Mouse (Mus musculus): ENCODE data around the gene Dusp14. TPM values are rescaled to one million over a fixed set of nuclear protein-coding genes. Genes with fewer than 3 reads are reported as not detected.

Dusp14 gene
- polyA plus RNA-seq, 1 experiment from 2014 or later: 16.8 TPM

- ATAC-seq (ENCODE audit: low FRiP score, low read depth): no peak
- H3K9me3 ChIP-seq: no peaks in the 10 kb centered on the region
- no peak overlapping the region for H3K27ac ChIP-seq
- no peak overlapping the region for H3K9ac ChIP-seq
- H3K27me3 ChIP-seq: no peaks in the 10 kb centered on the region
- peaks cover 63% of the 10 kb centered on the region for H3K36me3 ChIP-seq
- H3K4me2 ChIP-seq (replicated peaks): no peak overlapping the region
- peaks cover 9% of the 10 kb centered on the region; the same call in 1 of the 2 replicates for H3K4me1 ChIP-seq
- no peak overlapping the region for H3K4me3 ChIP-seq
- WGBS: 72% methylated on average over 4 of the region's 4 CpGs
These were observed 10.8 kb upstream of the Dusp14 start for GRCm38 (mm10) chr11:84079887-84080286.

GRCm38 (mm10) chr11:84079361-84079760 lies 10.3 kb upstream of the Dusp14 start:
- 96% methylated on average over 11 of the region's 11 CpGs for WGBS
- peaks cover 57% of the 10 kb centered on the region for H3K36me3 ChIP-seq
- no peak for ATAC-seq (ENCODE audit: low FRiP score, low read depth)
- H3K27ac ChIP-seq: no peak overlapping the region
- H3K9me3 ChIP-seq: no peaks in the 10 kb centered on the region
- H3K9ac ChIP-seq: no peak overlapping the region
- peaks cover 9% of the 10 kb centered on the region; the same call in 1 of the 2 replicates for H3K4me1 ChIP-seq
- no peak overlapping the region for H3K4me2 ChIP-seq (replicated peaks)
- no peak overlapping the region for H3K4me3 ChIP-seq
- no peaks in the 10 kb centered on the region for H3K27me3 ChIP-seq

- Histone ChIP-seq H3K4me1 (peaks cover 16% of the 10 kb centered on the region), H3K4me3 (no peak overlapping the region), H3K27ac (no peak overlapping the region; the same call in 1 of the 2 replicates), H3K36me3 (peaks cover 51% of the 10 kb centered on the region), H3K27me3 (no peaks in the 10 kb centered on the region), H3K4me2 (replicated peaks) (no peak overlapping the region), H3K9me3 (no peaks in the 10 kb centered on the region), H3K9ac (no peak overlapping the region)
- 82% methylated on average over 9 of the region's 9 CpGs for WGBS
- no peak for ATAC-seq (ENCODE audit: low FRiP score, low read depth)
These were observed 9.5 kb upstream of the Dusp14 start for GRCm38 (mm10) chr11:84078601-84079000.

- peaks cover 25% of the 10 kb centered on the region for H3K4me1 ChIP-seq
- no peak overlapping the region for H3K27ac ChIP-seq
- H3K4me2 ChIP-seq (replicated peaks): no peak overlapping the region
- 77% methylated on average over 2 of the region's 2 CpGs for WGBS
- no peak for ATAC-seq (ENCODE audit: low FRiP score, low read depth)
- peaks cover 38% of the 10 kb centered on the region for H3K36me3 ChIP-seq
- H3K9me3 ChIP-seq: no peaks in the 10 kb centered on the region
- H3K27me3 ChIP-seq: no peaks in the 10 kb centered on the region
- H3K9ac ChIP-seq: no peak overlapping the region
- no peak overlapping the region for H3K4me3 ChIP-seq
These were observed 7.9 kb upstream of the Dusp14 start for GRCm38 (mm10) chr11:84077008-84077407.

GRCm38 (mm10) chr11:84073816-84074764 lies 5.0 kb upstream of the Dusp14 start:
- Histone ChIP-seq H3K4me1 (peaks cover 16% of the 10 kb centered on the region), H3K4me3 (no peak overlapping the region), H3K9ac (no peak overlapping the region), H3K9me3 (no peaks in the 10 kb centered on the region), H3K27ac (no peak overlapping the region), H3K27me3 (peaks cover 13% of the 10 kb centered on the region), H3K36me3 (peaks cover 11% of the 10 kb centered on the region), H3K4me2 (replicated peaks) (no peak overlapping the region)
- ATAC-seq (ENCODE audit: low FRiP score, low read depth): no peak
- 77% methylated on average over 7 of the region's 7 CpGs for WGBS

- Histone ChIP-seq H3K4me1 (peaks cover 19% of the 10 kb centered on the region), H3K4me3 (no peak overlapping the region), H3K27me3 (peaks cover 21% of the 10 kb centered on the region), H3K36me3 (peaks cover under 1% of the 10 kb centered on the region), H3K4me2 (replicated peaks) (no peak overlapping the region), H3K9me3 (no peaks in the 10 kb centered on the region), H3K27ac (peak overlapping the region; percentile 0; the same call in 1 of the 2 replicates), H3K9ac (no peak overlapping the region)
- 34% methylated on average over 9 of the region's 9 CpGs for WGBS
- peak; percentile 80 for ATAC-seq (ENCODE audit: low FRiP score, low read depth)
These were observed 4.0 kb upstream of the Dusp14 start for GRCm38 (mm10) chr11:84072904-84073651.

GRCm38 (mm10) chr11:84068191-84069033 lies 649 bp downstream of the Dusp14 start:
- Histone ChIP-seq H3K9ac (peak overlapping the region; percentile 78), H3K36me3 (no peaks in the 10 kb centered on the region), H3K9me3 (no peaks in the 10 kb centered on the region), H3K4me2 (replicated peaks) (peak overlapping the region; percentile 79), H3K27ac (peak overlapping the region; percentile 28; the same call in 1 of the 2 replicates), H3K4me1 (peaks cover 30% of the 10 kb centered on the region), H3K27me3 (peaks cover 41% of the 10 kb centered on the region), H3K4me3 (peak overlapping the region; percentile 68)
- 2% methylated on average over 63 of the region's 63 CpGs for WGBS
- peak; percentile 75 for ATAC-seq (ENCODE audit: low FRiP score, low read depth)

- H3K4me3 ChIP-seq: peak overlapping the region; percentile 68
- H3K27ac ChIP-seq: peak overlapping the region; percentile 28; the same call in 1 of the 2 replicates
- H3K27me3 ChIP-seq: peaks cover 41% of the 10 kb centered on the region
- peak overlapping the region; percentile 78 for H3K9ac ChIP-seq
- WGBS: 2% methylated on average over 21 of the region's 21 CpGs
- H3K4me2 ChIP-seq (replicated peaks): peak overlapping the region; percentile 79
- H3K36me3 ChIP-seq: no peaks in the 10 kb centered on the region
- peaks cover 24% of the 10 kb centered on the region for H3K4me1 ChIP-seq
- peak; percentile 62 for ATAC-seq (ENCODE audit: low FRiP score, low read depth)
- H3K9me3 ChIP-seq: no peaks in the 10 kb centered on the region
These were observed 1.3 kb downstream of the Dusp14 start for GRCm38 (mm10) chr11:84067720-84068190.

- Histone ChIP-seq H3K27ac (no peak overlapping the region), H3K4me2 (replicated peaks) (peak overlapping the region; percentile 79), H3K27me3 (peaks cover 41% of the 10 kb centered on the region), H3K4me1 (peaks cover 23% of the 10 kb centered on the region), H3K36me3 (no peaks in the 10 kb centered on the region), H3K9me3 (no peaks in the 10 kb centered on the region), H3K4me3 (peak overlapping the region; percentile 68), H3K9ac (peak overlapping the region; percentile 78)
- no peak for ATAC-seq (ENCODE audit: low FRiP score, low read depth)
- WGBS: 6% methylated on average over 18 of the region's 18 CpGs
These were observed 2.0 kb downstream of the Dusp14 start for GRCm38 (mm10) chr11:84066927-84067645.

GRCm38 (mm10) chr11:84066071-84066481 lies 3.0 kb downstream of the Dusp14 start:
- Histone ChIP-seq H3K4me3 (peak overlapping the region; percentile 12; the same call in 1 of the 2 replicates), H3K36me3 (no peaks in the 10 kb centered on the region), H3K4me1 (peaks cover 23% of the 10 kb centered on the region), H3K9ac (no peak overlapping the region), H3K4me2 (replicated peaks) (peak overlapping the region; percentile 79), H3K27ac (no peak overlapping the region), H3K9me3 (no peaks in the 10 kb centered on the region), H3K27me3 (peaks cover 41% of the 10 kb centered on the region)
- no peak for ATAC-seq (ENCODE audit: low FRiP score, low read depth)
- 4% methylated on average over 11 of the region's 11 CpGs for WGBS

Data from limb, embryonic 13.5 days (tissue).